Mouse (Mus musculus) urinary bladder, postnatal 10 days (tissue): ENCODE measurements around the gene Cd209a.
"Not testable (repeated sequence)": the region's sequence is repeated elsewhere in the genome, so short reads cannot be mapped to it uniquely, and the experiment has no call there.

ENCODE experiments used
- DNase-seq: peaks from one replicate; pipeline ENCODE4 v3.0.0; 2022; ENCODE audit warnings: low spot score

Gene Cd209a

DNA sequence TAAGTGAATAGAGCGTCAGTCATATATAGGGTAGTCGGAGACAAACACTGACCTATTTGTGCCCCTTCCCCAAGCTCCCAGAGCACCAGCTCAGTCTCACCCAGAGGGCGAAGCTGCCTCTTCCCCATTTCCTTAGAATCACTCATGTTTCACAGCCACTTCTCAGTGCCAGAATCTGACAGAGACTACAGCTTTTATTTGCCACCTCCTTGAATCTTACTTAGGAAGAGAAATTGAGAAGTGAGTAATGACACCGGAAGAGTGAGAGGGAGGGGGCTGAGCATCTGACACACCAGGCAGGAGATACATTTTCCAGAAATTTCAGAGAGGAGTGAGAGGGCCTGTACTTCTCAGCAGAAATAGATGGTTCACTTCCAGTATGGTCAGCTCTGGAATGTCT lies at the start of gene Cd209a:
Cd209a (minus strand) TSS at position 224 of the 400 bp plus-strand sequence.
- no peak for DNase-seq

DNA sequence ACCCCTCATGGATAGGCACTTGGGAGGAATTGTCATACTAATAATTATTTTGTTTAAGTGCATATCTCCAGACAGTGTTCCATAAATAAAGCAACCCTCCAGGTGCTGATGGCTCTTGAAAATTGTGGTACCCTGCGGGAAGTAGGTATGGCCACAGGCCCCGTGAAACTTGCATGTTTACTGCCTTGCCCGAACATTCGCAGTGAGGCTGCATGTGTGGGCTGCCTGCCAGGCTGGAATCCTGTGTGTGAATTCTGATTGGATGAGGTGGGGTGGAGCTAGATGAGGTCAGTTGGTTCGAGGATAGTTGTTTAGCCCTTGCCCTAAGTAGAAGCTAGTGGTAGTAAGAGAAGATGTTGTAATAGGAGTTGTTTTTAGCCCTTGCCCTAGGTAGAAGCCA lies 19.9 kb upstream of the Cd209a start:
- DNase-seq: not testable (repeated sequence)

DNA sequence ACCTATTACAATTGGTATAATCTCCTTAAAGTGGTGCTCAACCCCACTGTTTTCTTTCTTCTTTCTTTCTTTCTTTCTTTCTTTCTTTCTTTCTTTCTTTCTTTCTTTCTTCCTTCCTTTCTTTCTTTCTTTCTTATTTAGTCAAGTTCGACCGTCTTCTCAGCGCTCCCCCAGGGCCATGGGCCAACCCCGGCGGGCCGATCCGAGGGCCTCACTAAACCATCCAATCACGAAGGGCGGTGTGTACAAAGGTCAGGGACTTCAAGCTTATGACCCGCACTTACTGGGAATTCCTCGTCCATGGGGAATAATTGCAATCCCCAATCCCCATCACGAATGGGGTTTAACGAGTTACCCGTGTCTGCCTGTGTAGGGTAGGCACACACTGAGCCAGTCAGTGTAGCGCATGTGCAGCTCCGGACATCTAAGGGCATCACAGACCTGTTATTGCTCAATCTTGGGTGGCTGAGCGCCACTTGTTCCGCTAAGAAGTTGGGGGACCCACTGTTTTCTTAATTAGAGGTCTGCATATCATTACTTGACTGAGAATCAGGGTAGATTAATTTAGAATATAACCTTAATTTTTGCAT lies 5.6 kb upstream of the Cd209a start:
- peak; percentile 70 for DNase-seq

DNA sequence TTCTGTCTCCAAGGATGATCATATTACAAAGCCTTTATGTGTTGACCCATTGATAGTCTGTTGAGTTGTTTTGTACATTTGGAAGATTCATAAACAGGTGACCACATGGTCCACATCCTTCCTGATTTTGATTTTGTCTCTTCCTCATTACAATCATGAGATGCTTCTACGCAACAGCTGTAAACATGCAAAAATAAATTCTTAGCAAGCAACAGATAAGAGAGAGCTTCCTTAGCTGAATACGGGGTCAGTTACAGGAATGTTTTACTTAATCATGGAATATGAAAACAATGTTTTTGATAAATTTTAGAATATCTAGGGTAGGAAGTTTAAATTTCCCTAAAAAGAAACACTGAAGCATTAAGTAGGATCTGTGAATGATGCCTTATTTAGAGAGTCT lies 11.8 kb downstream of the Cd209a start:
- DNase-seq: no peak

DNA sequence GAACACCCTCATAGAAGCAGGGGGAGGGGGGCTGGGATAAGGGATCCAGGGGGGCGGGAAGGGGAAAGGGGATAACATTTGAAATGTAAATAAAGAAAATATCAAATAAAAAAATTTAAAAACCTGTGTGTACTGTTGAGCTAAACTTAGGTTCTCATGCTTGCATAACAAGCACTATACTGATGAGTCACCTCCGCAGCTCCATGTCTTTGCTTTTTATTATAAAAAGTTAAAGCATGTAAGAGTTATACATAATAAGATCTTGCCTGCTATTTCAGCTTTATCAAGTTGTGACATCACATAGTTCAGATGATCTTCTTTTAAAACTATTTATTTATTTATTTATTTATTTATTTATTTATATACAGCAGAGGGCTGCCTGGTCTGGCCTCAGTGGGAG lies 13.2 kb downstream of the Cd209a start:
- no peak for DNase-seq

DNA sequence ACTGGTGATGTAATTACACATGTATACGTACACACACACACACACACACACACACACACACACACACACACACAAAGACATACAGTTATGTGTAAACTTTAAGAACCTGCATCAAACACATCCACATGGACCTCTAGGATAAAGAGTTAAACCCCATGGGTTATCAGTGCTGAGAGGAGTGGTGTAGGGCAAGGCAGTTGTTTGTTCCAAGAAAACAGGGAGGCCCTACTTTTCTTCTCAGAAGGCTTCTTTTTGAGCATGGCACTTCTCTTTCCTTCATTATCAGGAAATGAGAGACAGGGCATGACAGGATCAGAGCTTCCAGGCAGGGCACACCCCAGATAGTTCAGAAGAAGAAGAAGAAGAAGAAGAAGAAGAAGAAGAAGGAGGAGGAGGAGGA lies 14.7 kb downstream of the Cd209a start:
- no peak for DNase-seq

DNA sequence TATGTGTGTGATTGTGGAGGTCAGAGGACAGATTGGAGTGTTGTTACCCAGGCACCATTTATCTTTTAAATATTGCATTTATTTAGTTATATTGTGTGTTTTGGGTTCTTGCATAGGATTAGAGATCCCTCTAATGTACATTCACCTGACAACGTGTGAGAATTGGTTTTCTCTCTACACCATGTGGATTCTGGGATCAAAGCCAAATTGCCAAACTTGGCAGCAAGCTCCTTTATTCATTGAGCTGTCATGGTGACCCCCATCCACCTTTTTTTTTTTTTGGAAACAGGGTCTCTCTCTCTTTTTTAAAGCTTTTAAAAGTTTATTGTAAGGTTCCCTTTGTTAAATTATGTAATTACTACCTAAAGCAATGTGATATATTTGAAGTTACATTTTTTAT lies 27.7 kb downstream of the Cd209a start:
- DNase-seq: no peak

DNA sequence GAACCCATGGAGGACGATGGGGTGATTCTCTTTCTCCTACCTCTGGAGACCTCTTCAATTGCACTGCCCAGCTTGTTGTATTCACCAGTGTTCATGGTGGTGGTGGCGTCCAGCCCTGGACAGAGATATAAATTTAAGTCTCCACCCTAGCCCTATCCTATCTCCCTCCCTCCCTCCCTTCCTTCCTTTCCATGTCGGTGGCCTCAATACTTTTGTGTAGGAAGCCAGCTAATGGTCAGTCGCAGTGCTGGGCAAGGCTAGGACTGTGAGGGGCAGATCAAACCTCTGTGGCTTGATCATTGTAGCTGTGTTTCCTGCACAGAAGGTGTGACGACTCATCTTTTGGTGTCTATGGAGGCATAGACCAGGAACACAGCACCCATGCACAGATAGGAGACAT lies 28.2 kb downstream of the Cd209a start, which contains the start of gene Clec4g:
Clec4g (minus strand) TSS at position 101 of the 400 bp plus-strand sequence.
- no peak for DNase-seq

DNA sequence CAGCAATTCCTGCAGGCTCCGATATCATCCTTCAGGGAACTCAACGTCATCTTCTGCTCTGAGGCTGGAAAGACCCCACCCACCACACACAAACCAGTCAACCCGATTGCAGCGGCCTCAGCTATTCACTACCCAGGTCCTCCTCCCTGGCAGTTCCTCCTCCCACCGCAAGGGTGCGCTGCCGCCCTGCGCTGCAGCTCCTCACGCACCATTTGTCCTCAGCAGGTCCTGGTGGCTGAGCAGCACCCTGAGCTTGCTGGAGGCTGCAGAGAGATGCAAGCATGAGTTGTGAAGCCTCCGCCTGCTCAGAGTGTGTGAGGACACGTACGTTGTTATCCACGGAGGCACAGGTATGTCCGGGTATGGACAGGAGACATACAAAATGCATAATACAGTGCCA lies 30.2 kb downstream of the Cd209a start:
- DNase-seq: no peak

DNA sequence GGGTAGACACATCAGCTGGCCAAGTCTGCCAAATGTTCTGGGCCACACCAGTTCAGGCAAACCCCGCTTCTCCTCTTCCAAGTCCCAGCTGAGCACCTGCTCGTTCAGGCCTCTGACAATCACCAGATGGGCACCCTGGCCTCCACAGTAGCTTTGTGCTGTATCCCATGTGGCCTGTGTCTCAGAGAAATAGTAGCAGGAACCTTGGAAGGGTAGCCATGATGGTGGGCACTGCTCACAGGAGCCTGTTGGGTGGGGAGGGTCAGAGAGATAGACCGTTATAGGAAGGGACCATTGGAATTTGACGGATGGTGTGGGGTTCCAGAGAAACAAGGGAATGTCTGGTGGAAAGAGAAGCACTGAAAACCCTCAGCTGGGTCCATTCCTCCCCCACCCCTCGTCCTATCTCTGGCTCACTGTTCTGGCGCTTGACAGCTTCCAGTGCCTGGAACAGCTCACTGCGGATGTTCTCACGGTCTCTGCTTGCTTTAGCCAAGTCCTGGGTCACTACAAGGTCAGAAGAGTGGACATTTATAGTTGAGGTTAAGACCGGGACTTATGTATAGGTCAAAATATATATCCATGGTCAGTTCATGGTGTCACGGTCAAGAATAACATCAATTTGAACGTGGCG lies 31.3 kb downstream of the Cd209a start:
- no peak for DNase-seq

DNA sequence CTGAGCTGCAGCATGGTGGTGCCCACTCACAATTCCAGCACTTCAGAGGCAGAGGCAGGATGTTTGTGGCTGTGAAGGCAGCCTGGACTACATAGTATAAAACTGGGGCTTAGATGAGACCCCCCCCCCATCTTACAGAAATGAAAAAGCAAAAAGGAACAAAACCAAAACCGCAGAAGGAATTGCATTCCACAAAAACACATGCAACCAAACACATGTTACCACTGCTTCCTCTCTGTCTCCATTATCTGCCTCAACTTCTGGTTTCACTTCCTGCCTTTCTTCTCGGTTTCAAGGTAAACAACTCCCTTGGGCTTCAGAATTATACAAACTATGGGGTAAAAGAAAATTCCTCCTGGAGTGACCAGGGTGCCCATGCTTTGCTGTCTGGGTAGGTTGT lies 37.1 kb downstream of the Cd209a start:
- no peak for DNase-seq

DNA sequence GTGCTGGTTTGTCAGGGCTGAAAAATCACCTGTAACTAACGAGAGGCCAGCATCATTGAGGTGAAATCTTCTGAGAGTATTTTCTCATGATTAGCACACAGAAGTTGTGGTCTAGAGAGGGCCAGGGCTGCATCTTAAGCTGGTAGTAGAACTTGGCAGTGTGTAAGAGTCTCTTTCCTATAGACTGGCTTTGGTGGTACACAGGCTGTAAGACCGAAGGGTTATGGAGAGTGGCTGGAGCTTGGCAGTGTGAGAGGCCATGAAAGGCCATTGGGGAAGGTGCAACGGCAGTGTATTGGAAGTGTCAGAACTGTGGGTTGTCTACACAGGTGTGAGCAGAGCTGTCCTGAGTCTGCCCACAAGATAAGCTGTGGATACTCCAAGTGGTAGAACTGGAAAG lies 38.5 kb downstream of the Cd209a start:
- DNase-seq: no peak

DNA sequence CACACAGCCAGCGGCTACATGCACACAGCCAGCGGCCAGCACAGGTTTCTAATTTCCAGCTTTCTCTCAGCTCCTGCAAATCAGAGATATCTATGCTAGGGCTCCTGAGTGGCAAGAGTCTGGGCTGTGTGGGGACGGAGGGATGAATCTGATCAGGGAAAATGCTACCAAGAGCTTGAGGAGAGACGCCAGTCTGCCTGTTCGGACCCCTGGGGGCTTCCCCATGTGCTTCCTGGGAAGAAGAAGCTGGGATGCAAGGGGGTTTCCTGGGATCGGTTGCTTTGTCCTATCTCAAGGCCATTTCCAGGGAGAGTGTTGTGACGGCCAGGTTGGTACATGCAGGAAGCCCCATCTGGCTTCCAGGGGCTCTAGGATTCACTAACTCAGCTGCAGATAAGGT lies 41.2 kb downstream of the Cd209a start:
- DNase-seq: no peak

DNA sequence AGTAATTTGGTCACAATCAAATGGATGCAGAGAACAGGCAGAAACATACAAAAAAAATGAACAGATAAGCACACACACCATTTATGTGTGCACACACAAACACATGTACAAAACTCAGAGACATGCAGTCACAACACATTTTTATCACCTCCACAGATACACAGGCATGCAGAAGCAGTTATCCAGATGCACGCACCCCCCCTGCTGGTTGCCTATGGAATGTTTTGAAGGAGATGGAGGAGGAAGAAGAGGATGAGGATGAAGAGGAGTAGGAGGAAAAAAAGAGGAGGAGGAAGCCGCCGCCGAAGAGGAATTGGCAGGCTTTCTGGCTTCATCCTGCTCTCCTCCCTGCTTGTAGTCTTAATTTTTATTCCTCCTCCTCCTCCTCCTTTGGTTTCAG lies 43.1 kb downstream of the Cd209a start:
- DNase-seq: no peak

DNA sequence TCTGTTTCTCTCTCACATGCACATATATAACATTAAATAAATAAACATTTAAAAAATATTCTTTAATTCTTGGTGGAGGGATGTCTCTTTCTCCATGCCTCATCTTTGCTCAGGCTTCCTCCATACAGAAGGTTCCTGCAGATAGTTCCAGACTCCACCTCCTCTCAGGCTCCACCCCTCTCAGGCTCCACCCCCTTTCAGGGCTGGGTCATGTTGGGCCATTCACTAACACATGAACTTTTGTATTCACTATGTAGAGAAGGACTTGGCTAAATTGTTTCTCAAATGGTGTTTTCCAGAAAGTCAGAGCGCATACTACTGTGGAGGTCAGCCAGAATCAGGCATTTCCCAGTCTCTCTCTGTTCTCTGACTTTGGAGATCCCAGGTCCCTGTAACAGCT lies 47.3 kb downstream of the Cd209a start:
- DNase-seq: no peak

DNA sequence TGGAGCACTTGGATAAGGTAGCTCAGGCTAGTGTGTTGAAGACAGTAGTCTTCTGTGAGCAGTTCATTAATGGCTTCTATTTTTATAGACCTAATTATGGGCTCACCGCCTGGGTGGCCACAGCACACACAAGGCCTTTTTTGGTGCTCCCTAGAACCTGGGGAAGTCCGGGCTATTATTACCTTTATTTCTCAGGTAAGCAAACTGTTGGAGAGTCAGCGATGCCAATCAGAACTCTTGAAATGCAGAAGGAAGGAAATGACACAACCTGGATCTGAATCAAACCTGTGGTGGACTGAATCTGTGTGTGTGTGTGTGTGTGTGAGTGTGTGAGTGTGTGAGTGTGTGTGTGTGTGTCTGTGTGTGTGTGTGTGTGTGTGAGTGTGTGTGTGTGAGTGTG lies 54.7 kb downstream of the Cd209a start, which contains the start of gene Fcer2a:
Fcer2a (minus strand) TSS at position 55 of the 400 bp plus-strand sequence.
- no peak for DNase-seq
